Mouse (Mus musculus): ENCODE results near the gene Arhgap32. TPM values are rescaled to one million over a fixed set of nuclear protein-coding genes. Genes with fewer than 3 reads are reported as not detected.

Arhgap32 gene
- 0.09 to 1.1 TPM (median 0.64 TPM) in 4 replicates for total RNA-seq (2023; ENCODE audit: inconsistent age)

DNA sequence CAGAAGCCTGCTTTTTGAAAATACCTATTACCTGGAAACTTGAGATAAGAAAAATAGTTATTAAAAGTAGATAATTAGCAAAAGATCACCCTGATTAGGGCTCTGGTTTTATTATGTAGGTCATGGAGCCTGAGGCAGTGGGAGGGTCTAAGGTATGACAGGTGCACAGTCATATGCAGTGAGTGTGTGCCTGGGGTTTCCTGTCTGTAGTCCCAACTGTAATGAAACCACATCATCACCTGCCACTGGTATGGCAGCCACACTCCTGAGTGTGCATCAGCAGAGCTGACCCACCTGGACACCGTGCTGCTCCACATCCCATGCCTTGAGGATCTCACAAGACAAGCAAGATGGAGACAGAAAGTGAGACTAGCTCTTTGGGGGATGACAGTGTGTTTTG, at the start of gene Arhgap32:
Gene Arhgap32 (plus strand): TSS at position 351 of the 400 bp plus-strand sequence.

Other genes starting within 250 kb of the Arhgap32 start
- not detected in 4 replicates for gene Barx2, start 202.7 kb upstream of the Arhgap32 start, total RNA-seq (2023; ENCODE audit: inconsistent age)
- not detected in 4 replicates for gene Kcnj5, start 228.2 kb downstream of the Arhgap32 start, total RNA-seq (2023; ENCODE audit: inconsistent age)

Measured in B cell, adult (primary cell).